Mouse (Mus musculus) kidney, postnatal 0 days (tissue): ENCODE results near the gene Aldh4a1. TPM values are rescaled to one million over a fixed set of nuclear protein-coding genes. Genes with fewer than 3 reads are reported as not detected.

Experiments used
- ATAC-seq: fragments of 200-750 bp; cut with Nextera tagmentation; replicated peaks from 2 replicates; pipeline ENCODE4 v1.8.0; 2017; ENCODE audit warnings: low read depth, moderate number of reproducible peaks, moderate TSS enrichment, moderate library complexity; ENCODE audit not compliant: low FRiP score
- DNase-seq: peaks from one replicate; pipeline ENCODE4 v3.0.0-alpha.2; 2016; ENCODE audit warnings: low spot score
- H3K27ac ChIP-seq: fragments of 300-500 bp; sonication (generic); 2 replicates; pipeline ENCODE4 v1.5.1; 2014; ENCODE audit warnings: mild to moderate bottlenecking
- H3K27me3 ChIP-seq: fragments of 300-500 bp; sonication (generic); 2 replicates; pipeline ENCODE4 v1.6.1; 2014; ENCODE audit warnings: low read length, mixed read lengths; ENCODE audit not compliant: insufficient read depth
- H3K36me3 ChIP-seq: fragments of 300-500 bp; sonication (generic); 2 replicates; pipeline ENCODE4 v1.6.1; 2014; ENCODE audit warnings: low read length, mixed read lengths; ENCODE audit not compliant: insufficient read depth
- H3K4me1 ChIP-seq: fragments of 300-500 bp; sonication (generic); replicated peaks from 2 replicates; pipeline ENCODE4 v1.6.1; 2014; ENCODE audit warnings: antibody characterized with exemption, low read length, mixed read lengths; ENCODE audit not compliant: insufficient read depth
- H3K4me2 ChIP-seq: fragments of 300-500 bp; sonication (generic); 2 replicates; pipeline ENCODE4 v1.6.1; 2014; ENCODE audit warnings: mild to moderate bottlenecking, low read length, moderate library complexity, mixed read lengths
- H3K4me3 ChIP-seq: fragments of 300-500 bp; sonication (generic); replicated peaks from 2 replicates; pipeline ENCODE4 v1.5.1; 2014; ENCODE audit warnings: low read depth, low read length
- H3K9ac ChIP-seq: fragments of 300-500 bp; sonication (generic); 2 replicates; pipeline ENCODE4 v1.6.1; 2014; ENCODE audit warnings: low read depth, low read length
- H3K9me3 ChIP-seq: fragments of 300-500 bp; sonication (generic); replicated peaks from 2 replicates; pipeline ENCODE4 v1.6.1; 2016; ENCODE audit warnings: low read length, inconsistent platforms, mixed read lengths
- CTCF ChIP-seq: IDR thresholded peaks from 2 replicates; pipeline ENCODE4 v1.5.1; 2016; ENCODE audit warnings: antibody characterized with exemption, low read depth, mild to moderate bottlenecking, moderate library complexity
- WGBS: fragments of 180-500 bp; shearing (Covaris S2); extraction: QIAGEN DNeasy Blood & Tissue Kit; methylation state at CpG from one replicate; pipeline ENCODE4 v1.1.7; 2014; 5-methylcytosine and 5-hydroxymethylcytosine counted together
- microRNA-seq: library from miRNA; unstranded; fragments of <30 nt; microRNA quantifications from one replicate; pipeline ENCODE4, GENCODE M21; 2016
- polyA plus RNA-seq: library from polyadenylated mRNA; unstranded; fragments of >200 nt; fragmentation: Nextera tagmentation; extraction: Ambion mirVana; gene quantifications from 2 replicates; pipeline ENCODE4 v1.2.1, GENCODE M21; 2015

The Aldh4a1 gene
- polyA plus RNA-seq, 1 experiment from 2014 or later, result 91.0 TPM

GRCm38 (mm10) chr4:139688058-139688457 is 65.4 kb downstream of the Aldh4a1 start:
- no peaks in the 10 kb centered on the region for H3K9me3 ChIP-seq
- H3K36me3 ChIP-seq, result no peaks in the 10 kb centered on the region
- no peak for ATAC-seq
- no peak overlapping the region for H3K4me3 ChIP-seq
- no peak for TF ChIP-seq CTCF
- no peak for DNase-seq
- H3K27ac ChIP-seq, result no peak overlapping the region
- no peaks in the 10 kb centered on the region for H3K4me1 ChIP-seq
- no peak overlapping the region for H3K9ac ChIP-seq
- no peaks in the 10 kb centered on the region for H3K27me3 ChIP-seq
- WGBS, result 87% methylated on average over 9 of the region's 9 CpGs
- H3K4me2 ChIP-seq, result no peak overlapping the region

- DNase-seq (no peak), ATAC-seq (no peak)
- Histone ChIP-seq H3K4me3 (no peak overlapping the region), H3K9ac (no peak overlapping the region), H3K4me1 (no peaks in the 10 kb centered on the region), H3K4me2 (no peak overlapping the region), H3K9me3 (no peaks in the 10 kb centered on the region), H3K36me3 (no peaks in the 10 kb centered on the region), H3K27ac (no peak overlapping the region), H3K27me3 (no peaks in the 10 kb centered on the region)
- no peak for TF ChIP-seq CTCF
- 39% methylated on average over 7 of the region's 7 CpGs for WGBS
Measured at GRCm38 (mm10) chr4:139689627-139690269, 67.1 kb downstream of the Aldh4a1 start.

GRCm38 (mm10) chr4:139693315-139693714 is 70.6 kb downstream of the Aldh4a1 start:
- Histone ChIP-seq H3K9ac (no peak overlapping the region), H3K36me3 (no peaks in the 10 kb centered on the region), H3K27me3 (no peaks in the 10 kb centered on the region), H3K4me3 (no peak overlapping the region), H3K4me1 (0 out of 2 replicates have a peak, but pooled peaks cover 4% of the 10 kb centered on the region), H3K9me3 (no peaks in the 10 kb centered on the region), H3K4me2 (no peak overlapping the region), H3K27ac (no peak overlapping the region)
- TF ChIP-seq CTCF, result no peak
- ATAC-seq (no peak), DNase-seq (no peak)
- 56% methylated on average over 5 of the region's 5 CpGs for whole genome bisulfite sequencing

DNA sequence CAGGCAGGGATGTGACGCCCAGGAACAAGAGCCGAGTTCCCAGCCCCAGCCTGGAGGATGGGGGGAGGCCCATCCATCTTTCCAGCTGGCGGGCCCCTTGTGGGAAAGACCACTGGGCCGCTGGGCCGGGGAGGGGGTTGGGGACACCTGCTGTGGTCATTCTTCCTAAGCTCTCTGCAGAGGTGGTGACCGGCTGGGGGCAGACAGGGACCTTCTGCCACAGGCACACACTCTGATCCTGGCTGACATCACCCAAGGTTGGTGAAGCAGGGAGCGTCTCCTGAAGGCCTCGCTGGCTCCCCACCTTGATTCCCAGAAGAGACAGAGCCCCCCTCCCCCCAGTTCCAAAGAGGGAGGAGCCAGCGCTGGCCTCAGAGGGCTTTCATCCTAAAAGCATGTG is 75.1 kb downstream of the Aldh4a1 start:
- H3K9me3 ChIP-seq, result no peaks in the 10 kb centered on the region
- H3K36me3 ChIP-seq, result no peaks in the 10 kb centered on the region
- no peak overlapping the region for H3K27ac ChIP-seq
- peak; percentile 40 for DNase-seq
- no peaks in the 10 kb centered on the region for H3K27me3 ChIP-seq
- 6% methylated on average over 9 of the region's 9 CpGs for WGBS
- ATAC-seq, result 0 out of 2 replicates have a peak, but pooled peaks have one; percentile 15
- no peak overlapping the region for H3K4me2 ChIP-seq
- H3K9ac ChIP-seq, result no peak overlapping the region
- 0 out of 2 replicates have a peak, but pooled peaks cover 4% of the 10 kb centered on the region for H3K4me1 ChIP-seq
- H3K4me3 ChIP-seq, result no peak overlapping the region
- TF ChIP-seq CTCF, result 0 out of 2 replicates have a peak, but pooled peaks have one; percentile 5

- H3K9me3 ChIP-seq, result no peaks in the 10 kb centered on the region
- ATAC-seq, result no peak; the same call in 1 of the 2 replicates
- no peak for TF ChIP-seq CTCF
Measured at GRCm38 (mm10) chr4:139698602-139699001, 75.9 kb downstream of the Aldh4a1 start.

More at GRCm38 (mm10) chr4:139698602-139699001, 75.9 kb downstream of the Aldh4a1 start:
- Histone ChIP-seq H3K27me3 (no peaks in the 10 kb centered on the region), H3K9ac (no peak overlapping the region), H3K36me3 (no peaks in the 10 kb centered on the region), H3K4me3 (no peak overlapping the region), H3K4me1 (0 out of 2 replicates have a peak, but pooled peaks cover 4% of the 10 kb centered on the region), H3K27ac (no peak overlapping the region), H3K4me2 (no peak overlapping the region)
- peak; percentile 42 for DNase-seq
- 34% methylated on average over 8 of the region's 8 CpGs for WGBS

Small RNAs within 50 kb of the gene (microRNA-seq; reads per million reads assigned to microRNA genes)
- gene Gm25571, result not detected
- gene Mir7020, result not detected

Other genes starting within 250 kb of the Aldh4a1 start
- gene Iffo2, start 92.3 kb upstream of the Aldh4a1 start, polyA plus RNA-seq, result 4.8 and 5.1 TPM in 2 replicates
- gene Gm21969, start 19.7 kb upstream of the Aldh4a1 start, polyA plus RNA-seq, result 0.04 TPM in 1 of 2 replicates, not detected in the other
- not detected in 2 replicates for gene Tas1r2, start 30.7 kb downstream of the Aldh4a1 start, polyA plus RNA-seq
- not detected in 2 replicates for gene Pax7, start 210.7 kb downstream of the Aldh4a1 start, polyA plus RNA-seq